Mouse (Mus musculus) embryonic facial prominence, embryonic 12.5 days (tissue): Measurements from ENCODE around the gene Mfsd14a. TPM values are rescaled to one million over a fixed set of nuclear protein-coding genes. Genes with fewer than 3 reads are reported as not detected.
A peak's percentile ranks its signal among the peaks of the same experiment; 100 is the strongest.
"Not testable (repeated sequence)": the region's sequence is repeated elsewhere in the genome, so short reads cannot be mapped to it uniquely, and the experiment has no call there.

ENCODE experiments used
- ATAC-seq: fragments of 200-750 bp; cut with Nextera tagmentation; 2 replicates; pipeline ENCODE4 v1.8.0; 2017; ENCODE audit not compliant: insufficient number of reproducible peaks, insufficient read depth, low FRiP score, low TSS enrichment
- H3K27ac ChIP-seq: fragments of 300-500 bp; sonication (generic); 2 replicates; pipeline ENCODE4 v1.5.1; 2016; ENCODE audit warnings: mild to moderate bottlenecking
- H3K27me3 ChIP-seq: fragments of 300-500 bp; sonication (generic); 2 replicates; pipeline ENCODE4 v1.6.1; 2016; ENCODE audit warnings: mild to moderate bottlenecking, moderate library complexity
- H3K36me3 ChIP-seq: fragments of 300-500 bp; sonication (generic); 2 replicates; pipeline ENCODE4 v1.6.1; 2016; ENCODE audit warnings: mild to moderate bottlenecking
- H3K4me1 ChIP-seq: fragments of 300-500 bp; sonication (generic); 2 replicates; pipeline ENCODE4 v1.6.1; 2016
- H3K4me2 ChIP-seq: fragments of 300-500 bp; sonication (generic); replicated peaks from 2 replicates; pipeline ENCODE4 v1.6.1; 2016; ENCODE audit warnings: mild to moderate bottlenecking, moderate library complexity
- H3K4me3 ChIP-seq: fragments of 300-500 bp; sonication (generic); 2 replicates; pipeline ENCODE4 v1.5.1; 2016; ENCODE audit warnings: mild to moderate bottlenecking
- H3K9ac ChIP-seq: fragments of 300-500 bp; sonication (generic); 2 replicates; pipeline ENCODE4 v1.6.1; 2016; ENCODE audit warnings: mild to moderate bottlenecking, moderate library complexity
- H3K9me3 ChIP-seq: fragments of 300-500 bp; sonication (generic); 2 replicates; pipeline ENCODE4 v1.6.1; 2016; ENCODE audit warnings: mild to moderate bottlenecking, moderate library complexity
- WGBS: fragments of 180-500 bp; shearing (Covaris S2); methylation state at CpG from one replicate; pipeline ENCODE4 v1.1.7; 2016; 5-methylcytosine and 5-hydroxymethylcytosine counted together
- polyA plus RNA-seq: library from polyadenylated mRNA; unstranded; fragments of >200 nt; fragmentation: Nextera tagmentation; extraction: Ambion mirVana; gene quantifications from 2 replicates; pipeline ENCODE4 v1.2.1, GENCODE M21; 2016

Mfsd14a gene
- polyA plus RNA-seq, 1 experiment from 2014 or later: 89.3 TPM

GRCm38 (mm10) chr3:116681160-116681559 is 18.7 kb upstream of the Mfsd14a start, which contains the start of gene Gm43191:
TSS of gene Gm43191 (minus strand) at chr3:116681260.
- H3K36me3 ChIP-seq: peaks cover 3% of the 10 kb centered on the region; the same call in 1 of the 2 replicates
- no peaks in the 10 kb centered on the region for H3K4me1 ChIP-seq
- H3K9ac ChIP-seq: no peak within 1 kb of the TSS
- H3K9me3 ChIP-seq: no peaks in the 10 kb centered on the region
- no peaks in the 10 kb centered on the region for H3K27me3 ChIP-seq
- H3K27ac ChIP-seq: no peak within 1 kb of the TSS
- no peak within 1 kb of the TSS for H3K4me2 ChIP-seq
- no peak within 1 kb of the TSS for H3K4me3 ChIP-seq
- 85% methylated on average over 1 of the region's 1 CpGs for WGBS
- ATAC-seq: no peak

DNA sequence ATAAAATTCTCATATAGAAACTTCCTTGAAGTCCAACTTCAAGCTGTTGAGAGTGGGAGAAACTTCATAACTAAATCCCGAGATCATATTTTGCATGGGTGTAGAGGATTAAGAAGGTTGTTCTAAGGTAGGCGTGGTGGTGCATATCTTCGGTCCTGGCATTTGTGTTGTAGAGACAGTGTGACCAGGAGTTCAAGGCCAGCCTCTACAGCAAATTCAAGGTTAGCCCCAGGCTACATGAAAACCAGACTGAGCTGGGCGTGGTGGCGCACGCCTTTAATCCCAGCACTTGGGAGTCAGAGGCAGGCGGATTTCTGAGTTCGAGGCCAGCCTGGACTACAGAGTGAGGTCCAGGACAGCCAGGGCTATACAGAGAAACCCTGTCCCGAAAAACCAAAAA is 1.8 kb upstream of the Mfsd14a start:
- not testable (repeated sequence) for H3K4me3 ChIP-seq, H3K9ac ChIP-seq, H3K4me2 ChIP-seq, H3K27ac ChIP-seq, H3K9me3 ChIP-seq, ATAC-seq, H3K27me3 ChIP-seq, H3K36me3 ChIP-seq
- peaks cover 14% of the 10 kb centered on the region for H3K4me1 ChIP-seq
- 89% methylated on average over 9 of the region's 9 CpGs for WGBS

DNA sequence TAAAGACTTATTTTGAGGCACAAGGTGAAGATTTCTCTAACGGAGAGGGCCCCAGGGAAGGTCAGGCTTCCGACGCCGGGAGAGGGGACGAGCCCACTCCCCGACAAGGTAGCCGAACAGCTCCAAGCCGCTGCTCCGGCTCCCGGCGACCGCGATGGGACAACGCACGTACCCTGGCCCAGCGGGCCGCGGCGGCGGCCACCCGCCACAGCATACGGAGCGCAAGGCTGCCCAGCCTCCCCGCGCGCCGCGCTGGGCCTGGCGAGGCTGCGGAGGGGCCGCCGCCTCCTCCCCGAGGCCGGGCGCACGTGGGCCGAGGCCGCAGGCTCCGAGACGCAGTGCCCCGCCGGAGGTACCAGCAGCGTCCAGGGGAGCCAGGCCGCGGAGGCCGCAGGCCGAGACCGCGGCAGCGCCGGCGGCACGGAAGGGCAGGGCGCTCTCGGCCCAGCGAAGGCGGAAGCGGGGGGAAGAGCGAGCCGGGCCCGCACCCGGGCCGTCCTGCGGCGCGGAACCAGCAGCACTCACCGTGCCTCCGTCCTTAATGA is 535 bp downstream of the Mfsd14a start:
- no peaks in the 10 kb centered on the region for H3K36me3 ChIP-seq
- H3K27me3 ChIP-seq: no peaks in the 10 kb centered on the region
- H3K27ac ChIP-seq: peak overlapping the region; percentile 87
- H3K9me3 ChIP-seq: no peaks in the 10 kb centered on the region
- peak; percentile 88 for ATAC-seq
- H3K9ac ChIP-seq: peak overlapping the region; percentile 89
- H3K4me3 ChIP-seq: peak overlapping the region; percentile 63
- H3K4me2 ChIP-seq: peak overlapping the region; percentile 72
- H3K4me1 ChIP-seq: peaks cover 20% of the 10 kb centered on the region
- under 1% methylated on average over 64 of the region's 68 CpGs for WGBS

DNA sequence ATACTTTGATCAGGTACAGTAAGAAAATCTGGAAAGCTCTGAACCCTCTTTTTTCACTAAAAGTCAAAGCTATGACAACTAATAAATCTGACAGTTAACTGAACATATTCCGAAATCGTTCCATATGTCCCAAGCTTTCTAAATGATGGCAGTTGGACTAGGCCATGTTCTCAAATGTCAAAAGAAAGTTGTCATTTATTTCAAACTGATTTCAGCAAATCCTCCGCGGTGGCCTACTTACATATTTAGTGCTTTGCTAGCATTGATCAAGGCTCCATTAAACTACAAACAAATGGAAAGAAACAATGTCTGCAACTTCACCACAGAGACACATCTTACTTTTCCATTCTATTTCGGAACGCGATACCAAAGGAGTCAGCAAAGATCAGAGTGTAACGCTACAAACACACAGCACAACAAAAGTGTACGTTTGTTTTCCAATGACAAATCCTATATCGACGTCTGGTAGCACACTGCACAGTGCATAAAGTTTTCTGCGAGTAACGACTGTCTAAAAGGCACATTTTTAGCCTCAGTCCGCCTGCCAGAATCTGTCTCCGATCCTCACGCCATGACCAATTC is 1.1 kb downstream of the Mfsd14a start:
- peak overlapping the region; percentile 72 for H3K4me2 ChIP-seq
- no peaks in the 10 kb centered on the region for H3K27me3 ChIP-seq
- ATAC-seq: no peak
- WGBS: 4% methylated on average over 16 of the region's 16 CpGs
- H3K9me3 ChIP-seq: no peaks in the 10 kb centered on the region
- no peaks in the 10 kb centered on the region for H3K36me3 ChIP-seq
- peaks cover 20% of the 10 kb centered on the region for H3K4me1 ChIP-seq
- peak overlapping the region; percentile 87 for H3K27ac ChIP-seq
- H3K9ac ChIP-seq: peak overlapping the region; percentile 89
- H3K4me3 ChIP-seq: peak overlapping the region; percentile 63

GRCm38 (mm10) chr3:116659856-116660430 is 2.5 kb downstream of the Mfsd14a start:
- no peak overlapping the region for H3K9ac ChIP-seq
- ATAC-seq: no peak
- H3K4me3 ChIP-seq: no peak overlapping the region
- no peaks in the 10 kb centered on the region for H3K27me3 ChIP-seq
- peaks cover 20% of the 10 kb centered on the region for H3K4me1 ChIP-seq
- H3K4me2 ChIP-seq: no peak overlapping the region
- no peaks in the 10 kb centered on the region for H3K9me3 ChIP-seq
- H3K36me3 ChIP-seq: no peaks in the 10 kb centered on the region
- WGBS: 80% methylated on average over 13 of the region's 13 CpGs
- H3K27ac ChIP-seq: no peak overlapping the region

- 52% methylated on average over 15 of the region's 15 CpGs for WGBS
- H3K27me3 ChIP-seq: no peaks in the 10 kb centered on the region
- ATAC-seq: no peak
These were observed 3.4 kb downstream of the Mfsd14a start for GRCm38 (mm10) chr3:116658928-116659565.

DNA sequence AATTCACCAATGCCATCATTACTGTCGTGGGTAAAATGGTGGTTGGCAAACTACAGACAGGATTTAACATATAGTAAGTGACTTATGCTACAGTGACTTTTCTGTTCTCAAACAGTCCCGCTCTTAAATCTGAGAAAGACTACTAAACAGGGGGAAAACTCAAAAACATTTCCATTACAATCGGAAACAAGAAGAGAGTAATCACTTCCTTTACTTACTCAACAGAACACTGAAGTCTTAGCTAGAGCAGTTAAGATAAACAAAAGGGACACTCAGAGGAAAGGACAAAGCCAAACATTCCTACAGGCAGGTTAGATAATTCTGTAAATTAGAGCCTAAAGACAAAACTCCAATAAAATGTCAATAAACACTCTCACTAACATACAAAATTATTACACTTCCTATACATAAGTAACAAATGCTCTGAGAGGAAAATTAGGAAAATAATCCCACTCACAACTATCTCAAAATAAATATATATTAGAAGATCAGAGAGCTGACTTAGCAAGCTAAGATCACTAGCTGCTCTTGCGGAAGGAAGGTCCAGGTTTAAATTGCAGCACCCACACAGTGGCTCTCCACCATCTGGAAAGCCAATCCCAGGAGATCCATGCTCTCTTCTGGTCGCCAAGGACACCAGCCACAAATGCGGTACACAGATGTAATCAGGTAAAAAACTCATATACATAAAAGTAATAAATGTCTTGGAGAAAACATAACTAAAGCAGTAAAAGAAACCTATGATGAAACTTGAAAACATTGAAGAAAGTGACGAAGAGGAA is 6.1 kb downstream of the Mfsd14a start:
- no peaks in the 10 kb centered on the region for H3K27me3 ChIP-seq
- ATAC-seq: no peak
- H3K4me3 ChIP-seq: no peak overlapping the region
- peaks cover 20% of the 10 kb centered on the region for H3K4me1 ChIP-seq
- no peaks in the 10 kb centered on the region for H3K9me3 ChIP-seq
- H3K9ac ChIP-seq: no peak overlapping the region
- H3K27ac ChIP-seq: no peak overlapping the region
- 80% methylated on average over 7 of the region's 7 CpGs for WGBS
- H3K36me3 ChIP-seq: no peaks in the 10 kb centered on the region
- H3K4me2 ChIP-seq: no peak overlapping the region

More at GRCm38 (mm10) chr3:116658928-116659565, 3.4 kb downstream of the Mfsd14a start:
- Histone ChIP-seq H3K4me1 (peaks cover 20% of the 10 kb centered on the region), H3K36me3 (no peaks in the 10 kb centered on the region), H3K4me2 (peak overlapping the region; percentile 15; the same call in 1 of the 2 replicates), H3K9me3 (no peaks in the 10 kb centered on the region), H3K4me3 (no peak overlapping the region), H3K9ac (no peak overlapping the region), H3K27ac (no peak overlapping the region)

- 94% methylated on average over 11 of the region's 11 CpGs for WGBS
- not testable (repeated sequence) for H3K36me3 ChIP-seq, H3K4me1 ChIP-seq, H3K4me2 ChIP-seq, H3K9ac ChIP-seq, H3K27me3 ChIP-seq, ATAC-seq, H3K4me3 ChIP-seq, H3K27ac ChIP-seq, H3K9me3 ChIP-seq
These were observed 8.4 kb downstream of the Mfsd14a start for GRCm38 (mm10) chr3:116654051-116654450.

GRCm38 (mm10) chr3:116653278-116653945 is 9.1 kb downstream of the Mfsd14a start:
- H3K27ac ChIP-seq: no peak overlapping the region
- H3K9me3 ChIP-seq: no peaks in the 10 kb centered on the region
- 79% methylated on average over 5 of the region's 5 CpGs for WGBS
- no peak overlapping the region for H3K4me3 ChIP-seq
- H3K9ac ChIP-seq: no peak overlapping the region
- 0 out of 2 replicates have a peak, but pooled peaks cover 14% of the 10 kb centered on the region for H3K36me3 ChIP-seq
- no peaks in the 10 kb centered on the region for H3K4me1 ChIP-seq
- no peak overlapping the region for H3K4me2 ChIP-seq
- no peak for ATAC-seq
- H3K27me3 ChIP-seq: no peaks in the 10 kb centered on the region

GRCm38 (mm10) chr3:116652033-116652446 is 10.4 kb downstream of the Mfsd14a start:
- Histone ChIP-seq H3K27me3 (no peaks in the 10 kb centered on the region), H3K27ac (no peak overlapping the region), H3K4me2 (no peak overlapping the region), H3K4me1 (no peaks in the 10 kb centered on the region), H3K9me3 (no peaks in the 10 kb centered on the region), H3K9ac (no peak overlapping the region), H3K4me3 (no peak overlapping the region), H3K36me3 (peaks cover 19% of the 10 kb centered on the region; the same call in 1 of the 2 replicates)
- no peak for ATAC-seq
- 79% methylated on average over 3 of the region's 3 CpGs for WGBS

DNA sequence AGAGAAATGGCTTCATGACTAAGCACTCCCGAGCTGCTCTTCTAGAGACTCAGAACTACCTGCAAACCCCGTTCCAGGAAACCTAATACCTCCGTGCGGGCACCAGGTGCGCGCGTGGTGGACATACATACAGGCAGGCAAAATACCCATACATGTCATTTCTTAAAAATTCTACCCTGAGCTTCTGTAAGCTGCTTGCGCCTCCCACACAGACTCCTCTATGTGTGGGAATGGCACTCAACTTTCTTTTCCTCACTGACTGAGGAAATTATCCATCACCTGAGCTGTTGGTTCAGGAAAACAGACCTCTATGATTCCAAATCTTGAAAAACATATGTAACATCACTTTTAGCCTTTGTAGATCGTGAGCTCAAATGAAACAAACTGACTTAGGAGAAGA is 11.8 kb downstream of the Mfsd14a start:
- Histone ChIP-seq H3K4me2 (no peak overlapping the region), H3K27ac (no peak overlapping the region), H3K9ac (no peak overlapping the region), H3K4me3 (no peak overlapping the region), H3K9me3 (no peaks in the 10 kb centered on the region), H3K4me1 (no peaks in the 10 kb centered on the region), H3K27me3 (no peaks in the 10 kb centered on the region), H3K36me3 (peaks cover 24% of the 10 kb centered on the region)
- 94% methylated on average over 9 of the region's 9 CpGs for WGBS
- ATAC-seq: no peak
